Mouse (Mus musculus) left cerebral cortex, adult 18-20 months (tissue): Measurements from ENCODE around the gene Pikfyve. TPM values are rescaled to one million over a fixed set of nuclear protein-coding genes. Genes with fewer than 3 reads are reported as not detected.
A peak's percentile ranks its signal among the peaks of the same experiment; 100 is the strongest.
"Not testable (repeated sequence)": the region's sequence is repeated elsewhere in the genome, so short reads cannot be mapped to it uniquely, and the experiment has no call there.

Source experiments
- DNase-seq, 2 experiments: peaks; one replicate each; pipeline ENCODE4 v3.0.0; 2021 to 2022; ENCODE audit warnings: low spot score in 2 of 2, mixed read lengths in 1 of 2
- total RNA-seq, 2 experiments: library from RNA; stranded (reverse); gene quantifications; 2 replicates each; pipeline ENCODE4 v1.2.3; 2021

Gene Pikfyve
- total RNA-seq, 2 experiments from 2014 or later, result 44.3 to 47.5 TPM

GRCm38 (mm10) chr1:65183994-65184393 is 2.5 kb upstream of the Pikfyve start:
- no peak for DNase-seq

GRCm38 (mm10) chr1:65185011-65185410 is 1.5 kb upstream of the Pikfyve start:
- DNase-seq, result no peak

- DNase-seq, result peak in 1 of 2 experiments; percentile 4
These were observed 818 bp upstream of the Pikfyve start for GRCm38 (mm10) chr1:65185524-65186205.

GRCm38 (mm10) chr1:65187074-65187430 is 569 bp downstream of the Pikfyve start:
- no peak for DNase-seq

GRCm38 (mm10) chr1:65190172-65190571 is 3.7 kb downstream of the Pikfyve start:
- DNase-seq, result no peak

- no peak for DNase-seq
These were observed 6.7 kb downstream of the Pikfyve start for GRCm38 (mm10) chr1:65193226-65193625.

- no peak for DNase-seq
These were observed 11.9 kb downstream of the Pikfyve start for GRCm38 (mm10) chr1:65198425-65198824.

- DNase-seq, result no peak
These were observed 12.4 kb downstream of the Pikfyve start for GRCm38 (mm10) chr1:65198861-65199260.

GRCm38 (mm10) chr1:65204299-65204698 is 17.8 kb downstream of the Pikfyve start:
- no peak for DNase-seq

GRCm38 (mm10) chr1:65213214-65213613 is 26.7 kb downstream of the Pikfyve start:
- no peak for DNase-seq

GRCm38 (mm10) chr1:65217567-65217966 is 31.1 kb downstream of the Pikfyve start:
- DNase-seq, result no peak

GRCm38 (mm10) chr1:65217972-65218371 is 31.5 kb downstream of the Pikfyve start:
- DNase-seq, result no peak

GRCm38 (mm10) chr1:65223654-65224053 is 37.2 kb downstream of the Pikfyve start:
- DNase-seq, result no peak

GRCm38 (mm10) chr1:65227681-65228080 is 41.2 kb downstream of the Pikfyve start:
- no peak for DNase-seq

GRCm38 (mm10) chr1:65229768-65230167 is 43.3 kb downstream of the Pikfyve start:
- not testable (repeated sequence) for DNase-seq

- no peak for DNase-seq
These were observed 44.1 kb downstream of the Pikfyve start for GRCm38 (mm10) chr1:65230566-65230965.

GRCm38 (mm10) chr1:65237712-65238111 is 51.2 kb downstream of the Pikfyve start:
- no peak for DNase-seq

- no peak for DNase-seq
These were observed 59.2 kb downstream of the Pikfyve start for GRCm38 (mm10) chr1:65245637-65246036.

GRCm38 (mm10) chr1:65280461-65280860 is 94.0 kb downstream of the Pikfyve start:
- no peak for DNase-seq

- DNase-seq, result no peak
These were observed 95.3 kb downstream of the Pikfyve start, which contains the start of gene Pth2r for GRCm38 (mm10) chr1:65281756-65282155. TSS of gene Pth2r (plus strand) at chr1:65282056.

- DNase-seq, result peak; percentile 59 to 60
These were observed 96.3 kb downstream of the Pikfyve start for GRCm38 (mm10) chr1:65282766-65283165.

GRCm38 (mm10) chr1:65308476-65308875 is 122.0 kb downstream of the Pikfyve start:
- DNase-seq, result no peak

GRCm38 (mm10) chr1:65311214-65311933 is 124.9 kb downstream of the Pikfyve start:
- DNase-seq, result peak; percentile 13 to 14
